Mouse (Mus musculus) thymus, postnatal 36 days (tissue): ENCODE results near the gene Ctsd.
"Not testable (repeated sequence)": the region's sequence is repeated elsewhere in the genome, so short reads cannot be mapped to it uniquely, and the experiment has no call there.

Experiments used
- DNase-seq, 2 experiments: peaks; one replicate each; pipeline ENCODE4 v3.0.0; 2022; ENCODE audit warnings: mixed read lengths in 2 of 2

Gene Ctsd

GRCm38 (mm10) chr7:142387419-142388148, at the start of gene Ctsd:
Ctsd (minus strand) TSS chr7:142388038.
- DNase-seq = peak; percentile 92 to 94

GRCm38 (mm10) chr7:142437324-142437723, 49.5 kb upstream of the Ctsd start:
- peak in 1 of 2 experiments; percentile 47 for DNase-seq

- peak; percentile 56 to 62 for DNase-seq
Measured at GRCm38 (mm10) chr7:142435524-142435923, 47.7 kb upstream of the Ctsd start.

- DNase-seq = no peak
Measured at GRCm38 (mm10) chr7:142434137-142434865, 46.5 kb upstream of the Ctsd start, which contains the start of gene Syt8. Syt8 (plus strand) TSS chr7:142434850.

GRCm38 (mm10) chr7:142433623-142434022, 45.8 kb upstream of the Ctsd start:
- peak in 1 of 2 experiments; percentile 39 for DNase-seq

GRCm38 (mm10) chr7:142431106-142431505, 43.3 kb upstream of the Ctsd start:
- DNase-seq = no peak

- DNase-seq = no peak
Measured at GRCm38 (mm10) chr7:142430160-142430678, 42.4 kb upstream of the Ctsd start.

GRCm38 (mm10) chr7:142428213-142428612, 40.4 kb upstream of the Ctsd start:
- DNase-seq = peak; percentile 54 to 63

GRCm38 (mm10) chr7:142425641-142426213, 37.9 kb upstream of the Ctsd start:
- peak; percentile 37 to 43 for DNase-seq

GRCm38 (mm10) chr7:142421826-142422225, 34.0 kb upstream of the Ctsd start:
- no peak for DNase-seq

- no peak for DNase-seq
Measured at GRCm38 (mm10) chr7:142419887-142420286, 32.0 kb upstream of the Ctsd start.

- no peak for DNase-seq
Measured at GRCm38 (mm10) chr7:142418679-142419078, 30.8 kb upstream of the Ctsd start.

- DNase-seq = no peak
Measured at GRCm38 (mm10) chr7:142418027-142418426, 30.2 kb upstream of the Ctsd start.

GRCm38 (mm10) chr7:142416225-142416624, 28.4 kb upstream of the Ctsd start:
- DNase-seq = no peak

- no peak for DNase-seq
Measured at GRCm38 (mm10) chr7:142415314-142415713, 27.5 kb upstream of the Ctsd start.

GRCm38 (mm10) chr7:142413285-142413684, 25.4 kb upstream of the Ctsd start:
- no peak for DNase-seq

GRCm38 (mm10) chr7:142409603-142410002, 21.8 kb upstream of the Ctsd start:
- DNase-seq = no peak

- no peak for DNase-seq
Measured at GRCm38 (mm10) chr7:142408686-142409085, 20.8 kb upstream of the Ctsd start.

- peak; percentile 37 to 52 for DNase-seq
Measured at GRCm38 (mm10) chr7:142407935-142408334, 20.1 kb upstream of the Ctsd start.

GRCm38 (mm10) chr7:142405134-142405533, 17.3 kb upstream of the Ctsd start:
- DNase-seq = not testable (repeated sequence)

- DNase-seq = peak in 1 of 2 experiments; percentile 35
Measured at GRCm38 (mm10) chr7:142403591-142403990, 15.8 kb upstream of the Ctsd start.

GRCm38 (mm10) chr7:142400750-142401142, 12.9 kb upstream of the Ctsd start:
- no peak for DNase-seq

GRCm38 (mm10) chr7:142400112-142400749, 12.4 kb upstream of the Ctsd start:
- no peak for DNase-seq
